Mouse (Mus musculus): ENCODE results near the gene Znrd1as.

- TF ChIP-seq TCF12 (IDR thresholded peaks at IDR 0.05; ENCODE audit: low read depth, low read length), result no peak
- TF ChIP-seq TAL1 (IDR thresholded peaks at IDR 0.05; ENCODE audit: low read length), result no peak
- TF ChIP-seq POLR2A (IDR thresholded peaks at IDR 0.05; ENCODE audit: control insufficient read depth in 1 of 2, insufficient read depth in 1 of 2, low read depth in 1 of 2, low read length in 2 of 2, poor library complexity in 1 of 2), result no peak
- no peak for TF ChIP-seq GATA1 (IDR thresholded peaks at IDR 0.05; ENCODE audit: low read depth, low read length)
- TF ChIP-seq SIN3A (IDR thresholded peaks at IDR 0.05; ENCODE audit: low read length), result no peak
Measured at GRCm38 (mm10) chr17:36973271-36973787, 14.9 kb downstream of the Znrd1as start.

Data from MEL (cell line).